Mouse (Mus musculus) heart, embryonic 13.5 days (tissue): ENCODE measurements around the gene Slc12a3. TPM values are rescaled to one million over a fixed set of nuclear protein-coding genes. Genes with fewer than 3 reads are reported as not detected.
"Not testable (repeated sequence)": the region's sequence is repeated elsewhere in the genome, so short reads cannot be mapped to it uniquely, and the experiment has no call there.

Experiments
- ATAC-seq: fragments of 200-750 bp; cut with Nextera tagmentation; 2 replicates; pipeline ENCODE4 v1.8.0; 2017; ENCODE audit warnings: moderate TSS enrichment; ENCODE audit not compliant: insufficient number of reproducible peaks, low FRiP score, low TSS enrichment; ENCODE audit errors: extremely low read depth
- H3K27ac ChIP-seq: fragments of 300-500 bp; sonication (generic); replicated peaks from 2 replicates; pipeline ENCODE4 v1.5.1; 2015; ENCODE audit warnings: moderate library complexity, mild to moderate bottlenecking, inconsistent platforms
- H3K27me3 ChIP-seq: fragments of 300-500 bp; sonication (generic); replicated peaks from 2 replicates; pipeline ENCODE4 v1.6.1; 2015; ENCODE audit warnings: mild to moderate bottlenecking, inconsistent platforms
- H3K36me3 ChIP-seq: fragments of 300-500 bp; sonication (generic); 2 replicates; pipeline ENCODE4 v1.6.1; 2015; ENCODE audit warnings: mild to moderate bottlenecking, inconsistent platforms
- H3K4me1 ChIP-seq: fragments of 300-500 bp; sonication (generic); 2 replicates; pipeline ENCODE4 v1.6.1; 2015; ENCODE audit warnings: inconsistent platforms
- H3K4me2 ChIP-seq: fragments of 300-500 bp; sonication (generic); 2 replicates; pipeline ENCODE4 v1.6.1; 2015; ENCODE audit warnings: inconsistent platforms, mild to moderate bottlenecking, moderate library complexity
- H3K4me3 ChIP-seq: fragments of 300-500 bp; sonication (generic); 2 replicates; pipeline ENCODE4 v1.5.1; 2015; ENCODE audit warnings: moderate library complexity, mild to moderate bottlenecking, inconsistent platforms
- H3K9ac ChIP-seq: fragments of 300-500 bp; sonication (generic); 2 replicates; pipeline ENCODE4 v1.6.1; 2015; ENCODE audit warnings: inconsistent platforms, mild to moderate bottlenecking, moderate library complexity
- H3K9me3 ChIP-seq: fragments of 300-500 bp; sonication (generic); 2 replicates; pipeline ENCODE4 v1.6.1; 2016; ENCODE audit warnings: inconsistent platforms
- WGBS: fragments of 180-500 bp; shearing (Covaris S2); methylation state at CpG from one replicate; pipeline ENCODE4 v1.1.7; 2015; ENCODE audit warnings: mixed read lengths; 5-methylcytosine and 5-hydroxymethylcytosine counted together
- polyA plus RNA-seq: library from polyadenylated mRNA; unstranded; fragments of >200 nt; fragmentation: Nextera tagmentation; extraction: Ambion mirVana; gene quantifications from 2 replicates; pipeline ENCODE4 v1.2.1, GENCODE M21; 2015

Gene Slc12a3
- polyA plus RNA-seq, 1 experiment from 2014 or later: not detected

DNA sequence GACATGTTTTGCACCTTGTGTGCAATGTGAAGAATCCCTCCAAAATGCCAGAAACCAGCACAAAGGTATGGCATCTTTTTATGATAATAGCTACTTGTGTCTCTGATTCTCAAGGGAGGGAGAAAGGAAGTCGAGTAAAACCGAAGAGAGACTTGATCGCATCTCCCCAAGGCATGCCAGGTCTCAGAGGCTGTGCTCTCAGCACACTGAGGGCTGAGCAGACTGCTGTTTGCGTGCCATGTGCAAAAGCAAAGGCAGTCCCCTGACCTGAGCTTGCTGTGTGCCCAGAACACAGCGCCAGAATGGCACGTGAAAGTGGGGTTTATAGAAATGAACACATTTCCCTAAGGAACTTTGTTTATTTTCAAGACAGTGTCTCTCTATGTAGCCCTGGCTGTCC, 60.5 kb downstream of the Slc12a3 start:
- Histone ChIP-seq H3K27ac (no peak overlapping the region), H3K27me3 (0 out of 2 replicates have a peak, but pooled peaks cover 2% of the 10 kb centered on the region), H3K9me3 (no peaks in the 10 kb centered on the region), H3K4me1 (peaks cover 26% of the 10 kb centered on the region), H3K4me2 (no peak overlapping the region), H3K9ac (no peak overlapping the region), H3K36me3 (peaks cover 53% of the 10 kb centered on the region), H3K4me3 (no peak overlapping the region)
- 88% methylated on average over 6 of the region's 6 CpGs for WGBS
- no peak for ATAC-seq

- H3K27me3 ChIP-seq: no peaks in the 10 kb centered on the region
- no peak overlapping the region for H3K4me2 ChIP-seq
- peaks cover 62% of the 10 kb centered on the region for H3K36me3 ChIP-seq
- H3K27ac ChIP-seq: no peak overlapping the region
- H3K9me3 ChIP-seq: no peaks in the 10 kb centered on the region
- peaks cover 25% of the 10 kb centered on the region for H3K4me1 ChIP-seq
- H3K9ac ChIP-seq: no peak overlapping the region
- ATAC-seq: no peak
- WGBS: 90% methylated on average over 6 of the region's 6 CpGs
- no peak overlapping the region for H3K4me3 ChIP-seq
These were observed 61.4 kb downstream of the Slc12a3 start for GRCm38 (mm10) chr8:94390429-94390828.

DNA sequence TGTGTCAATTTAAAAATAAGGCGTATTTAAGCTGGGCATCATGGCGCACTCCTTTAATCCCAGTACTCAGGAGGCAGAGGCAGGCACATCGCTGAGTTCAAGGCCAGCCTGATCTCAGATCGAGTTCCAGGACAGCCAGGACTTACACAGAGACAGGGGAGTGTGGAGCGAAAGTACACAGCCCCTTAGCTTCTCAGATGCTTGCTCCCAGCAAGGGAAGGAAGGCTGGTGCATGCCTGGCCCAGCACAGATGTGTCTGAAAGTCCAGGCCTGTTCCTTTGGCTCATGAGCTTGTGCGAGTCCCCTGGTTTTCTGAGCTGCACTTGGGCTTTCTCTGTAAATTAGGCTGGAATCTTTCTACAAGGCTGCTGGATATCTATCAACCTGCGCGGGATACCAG, 61.9 kb downstream of the Slc12a3 start:
- no peak for ATAC-seq
- Histone ChIP-seq H3K4me3 (no peak overlapping the region), H3K9ac (no peak overlapping the region), H3K36me3 (peaks cover 67% of the 10 kb centered on the region), H3K9me3 (no peaks in the 10 kb centered on the region), H3K4me2 (no peak overlapping the region), H3K27me3 (no peaks in the 10 kb centered on the region), H3K27ac (no peak overlapping the region), H3K4me1 (peaks cover 20% of the 10 kb centered on the region)
- 95% methylated on average over 8 of the region's 8 CpGs for WGBS

DNA sequence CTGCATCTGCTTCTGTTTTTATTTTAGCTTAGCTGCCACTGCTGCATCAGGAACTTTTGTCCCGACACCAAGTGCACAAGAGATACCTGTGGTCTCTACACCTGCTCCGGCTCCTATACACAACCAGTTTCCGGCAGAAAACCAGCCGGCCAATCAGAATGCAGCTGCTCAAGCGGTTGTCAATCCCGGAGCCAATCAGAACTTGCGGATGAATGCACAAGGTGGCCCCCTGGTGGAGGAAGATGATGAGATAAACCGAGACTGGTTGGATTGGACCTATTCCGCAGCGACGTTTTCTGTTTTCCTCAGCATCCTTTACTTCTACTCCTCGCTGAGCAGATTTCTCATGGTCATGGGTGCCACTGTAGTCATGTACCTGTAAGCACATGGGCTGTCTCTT, 63.1 kb downstream of the Slc12a3 start:
- Histone ChIP-seq H3K27ac (peak overlapping the region; percentile 49), H3K27me3 (no peaks in the 10 kb centered on the region), H3K36me3 (peaks cover 77% of the 10 kb centered on the region), H3K4me2 (no peak overlapping the region), H3K9ac (no peak overlapping the region), H3K4me3 (no peak overlapping the region), H3K9me3 (no peaks in the 10 kb centered on the region), H3K4me1 (peaks cover 27% of the 10 kb centered on the region)
- ATAC-seq: no peak
- 77% methylated on average over 12 of the region's 12 CpGs for WGBS

GRCm38 (mm10) chr8:94392648-94393047, 63.6 kb downstream of the Slc12a3 start:
- Histone ChIP-seq H3K27me3 (no peaks in the 10 kb centered on the region), H3K36me3 (peaks cover 82% of the 10 kb centered on the region), H3K4me1 (peaks cover 29% of the 10 kb centered on the region), H3K4me2 (no peak overlapping the region), H3K4me3 (no peak overlapping the region), H3K27ac (peak overlapping the region; percentile 49), H3K9ac (no peak overlapping the region), H3K9me3 (no peaks in the 10 kb centered on the region)
- 24% methylated on average over 6 of the region's 6 CpGs for whole genome bisulfite sequencing
- ATAC-seq: no peak

- H3K9me3 ChIP-seq: no peaks in the 10 kb centered on the region
- no peak overlapping the region for H3K9ac ChIP-seq
- H3K4me3 ChIP-seq: no peak overlapping the region
- no peak for ATAC-seq
- H3K27ac ChIP-seq: no peak overlapping the region
- H3K4me1 ChIP-seq: peaks cover 20% of the 10 kb centered on the region
- no peaks in the 10 kb centered on the region for H3K27me3 ChIP-seq
- H3K36me3 ChIP-seq: peaks cover 72% of the 10 kb centered on the region
- WGBS: 74% methylated on average over 6 of the region's 6 CpGs
- H3K4me2 ChIP-seq: no peak overlapping the region
These were observed 67.0 kb downstream of the Slc12a3 start for GRCm38 (mm10) chr8:94395851-94396540.

- no peak for ATAC-seq
- Histone ChIP-seq H3K27ac (no peak overlapping the region), H3K4me3 (no peak overlapping the region), H3K9ac (no peak overlapping the region), H3K4me1 (peaks cover 17% of the 10 kb centered on the region), H3K4me2 (no peak overlapping the region), H3K27me3 (no peaks in the 10 kb centered on the region), H3K9me3 (no peaks in the 10 kb centered on the region), H3K36me3 (peaks cover 61% of the 10 kb centered on the region)
- 53% methylated on average over 11 of the region's 11 CpGs for WGBS
These were observed 68.1 kb downstream of the Slc12a3 start for GRCm38 (mm10) chr8:94396964-94397657.

- Histone ChIP-seq H3K27ac (no peak overlapping the region), H3K9me3 (no peaks in the 10 kb centered on the region), H3K9ac (no peak overlapping the region), H3K27me3 (no peaks in the 10 kb centered on the region), H3K4me3 (no peak overlapping the region), H3K4me1 (peaks cover 10% of the 10 kb centered on the region), H3K4me2 (no peak overlapping the region), H3K36me3 (peaks cover 48% of the 10 kb centered on the region)
- WGBS: 76% methylated on average over 6 of the region's 6 CpGs
- no peak for ATAC-seq
These were observed 69.6 kb downstream of the Slc12a3 start for GRCm38 (mm10) chr8:94398587-94398986.

- no peaks in the 10 kb centered on the region for H3K9me3 ChIP-seq
- H3K27me3 ChIP-seq: no peaks in the 10 kb centered on the region
- no peak overlapping the region for H3K27ac ChIP-seq
- no peak for ATAC-seq
- H3K4me3 ChIP-seq: no peak overlapping the region
- H3K4me2 ChIP-seq: no peak overlapping the region
- 64% methylated on average over 3 of the region's 3 CpGs for WGBS
- H3K36me3 ChIP-seq: peaks cover 39% of the 10 kb centered on the region
- H3K9ac ChIP-seq: no peak overlapping the region
- peaks cover 10% of the 10 kb centered on the region for H3K4me1 ChIP-seq
These were observed 70.5 kb downstream of the Slc12a3 start for GRCm38 (mm10) chr8:94399361-94399953.

DNA sequence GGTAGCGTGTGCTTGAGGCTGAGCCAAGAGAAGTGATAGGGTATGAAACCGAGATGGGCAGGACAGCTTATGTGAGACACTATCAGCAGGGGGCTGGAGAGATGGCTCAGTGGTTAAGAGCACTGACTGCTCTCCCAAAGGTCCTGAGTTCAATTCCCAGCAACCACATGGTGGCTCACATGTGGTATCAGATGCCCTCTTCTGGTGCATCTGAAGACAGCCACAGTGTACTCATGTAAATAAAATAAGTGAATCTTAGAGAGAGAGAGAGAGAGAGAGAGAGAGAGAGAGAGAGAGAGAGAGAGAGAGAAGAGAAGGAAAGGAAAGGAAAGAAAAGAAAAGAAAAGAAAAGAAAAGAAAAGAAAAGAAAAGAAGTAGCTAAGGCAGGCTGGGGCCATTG, 71.0 kb downstream of the Slc12a3 start:
- 55% methylated on average over 2 of the region's 2 CpGs for WGBS
- H3K4me2 ChIP-seq, H3K9ac ChIP-seq, H3K4me3 ChIP-seq, H3K27me3 ChIP-seq, ATAC-seq, H3K4me1 ChIP-seq, H3K27ac ChIP-seq, H3K9me3 ChIP-seq: not testable (repeated sequence)
- peaks cover 34% of the 10 kb centered on the region for H3K36me3 ChIP-seq

GRCm38 (mm10) chr8:94408443-94409080, 79.6 kb downstream of the Slc12a3 start:
- H3K4me2 ChIP-seq: 0 out of 2 replicates have a peak overlapping the region, but pooled peaks have one; percentile 16
- no peak overlapping the region for H3K4me3 ChIP-seq
- 17% methylated on average over 8 of the region's 8 CpGs for WGBS
- no peak overlapping the region for H3K27ac ChIP-seq
- H3K4me1 ChIP-seq: peaks cover 11% of the 10 kb centered on the region
- H3K36me3 ChIP-seq: no peaks in the 10 kb centered on the region
- H3K27me3 ChIP-seq: no peaks in the 10 kb centered on the region
- no peak overlapping the region for H3K9ac ChIP-seq
- H3K9me3 ChIP-seq: no peaks in the 10 kb centered on the region
- ATAC-seq: no peak
